Mouse (Mus musculus) embryonic fibroblast, embryonic 13.5 days (primary cell): Measurements from ENCODE around the gene Tent5b.

Experiments
- CTCF ChIP-seq: IDR thresholded peaks from 2 replicates; pipeline ENCODE4 v1.5.1; 2011; ENCODE audit warnings: mild to moderate bottlenecking, control low read depth, low read length, moderate library complexity, borderline replicate concordance; ENCODE audit not compliant: insufficient read depth
- POLR2A ChIP-seq: IDR thresholded peaks from 2 replicates; pipeline ENCODE4 v1.6.1; 2011; ENCODE audit warnings: low read depth, mild to moderate bottlenecking, control low read depth, low read length, moderate library complexity

GRCm38 (mm10) chr4:133439460-133440376 is 40.2 kb upstream of the Tent5b start:
- TF ChIP-seq CTCF (no peak), POLR2A (no peak)
